Mouse (Mus musculus) thymus, adult 18-20 months (tissue): Measurements from ENCODE around the gene Dapp1.
"Not testable (repeated sequence)": the region's sequence is repeated elsewhere in the genome, so short reads cannot be mapped to it uniquely, and the experiment has no call there.

Source experiments
- DNase-seq, 2 experiments: peaks; one replicate each; pipeline ENCODE4 v3.0.0; 2022; ENCODE audit warnings: mixed read lengths in 2 of 2

Dapp1 gene

DNA sequence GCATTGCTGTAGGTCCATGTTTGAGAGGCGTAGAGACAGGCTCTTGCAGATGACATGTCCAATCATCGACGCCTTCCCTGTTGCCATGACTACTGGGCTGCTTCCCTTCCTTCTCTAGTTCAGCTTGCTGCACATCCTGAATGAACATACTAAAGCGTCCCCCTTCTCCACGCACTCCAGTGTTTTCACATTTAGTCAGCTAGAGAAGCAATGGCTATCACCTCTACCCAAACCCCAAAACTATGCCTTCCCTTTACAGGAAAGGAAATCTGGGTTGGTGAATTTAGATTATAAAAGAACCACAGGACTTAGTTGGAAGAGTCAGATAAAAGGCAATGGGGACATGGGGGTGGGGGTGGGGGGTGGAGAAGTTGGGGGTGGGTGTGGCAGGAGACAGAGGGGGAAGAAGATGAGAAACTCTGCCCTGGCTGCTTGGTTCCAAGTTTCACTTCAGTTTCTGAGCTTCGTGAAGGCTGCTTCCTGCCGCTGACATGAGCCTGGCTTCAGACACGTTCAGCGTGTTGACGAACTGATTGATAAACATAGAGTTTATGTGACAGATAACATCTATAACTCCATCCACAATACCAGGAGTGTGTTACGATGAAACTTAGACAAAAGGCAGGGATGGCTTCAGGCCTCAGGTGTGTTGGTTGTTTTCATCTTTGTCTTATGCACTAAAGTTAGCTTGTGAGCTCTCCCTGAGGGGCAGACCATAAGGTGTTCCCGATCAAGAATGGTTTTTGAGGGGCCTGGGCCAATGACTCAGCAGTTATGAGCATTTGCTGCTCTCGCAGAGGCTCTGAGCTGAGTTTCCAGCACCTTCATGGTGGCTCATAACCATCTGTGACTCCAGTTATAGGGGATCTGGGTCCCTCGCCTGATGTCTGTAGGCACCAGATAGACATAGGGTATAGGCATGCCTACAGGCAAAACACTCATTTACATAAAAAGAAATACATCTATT, 28.1 kb downstream of the Dapp1 start:
- peak in 1 of 2 experiments; percentile 47 for DNase-seq

- DNase-seq = no peak
Measured at GRCm38 (mm10) chr3:137952225-137952913, 29.0 kb downstream of the Dapp1 start.

DNA sequence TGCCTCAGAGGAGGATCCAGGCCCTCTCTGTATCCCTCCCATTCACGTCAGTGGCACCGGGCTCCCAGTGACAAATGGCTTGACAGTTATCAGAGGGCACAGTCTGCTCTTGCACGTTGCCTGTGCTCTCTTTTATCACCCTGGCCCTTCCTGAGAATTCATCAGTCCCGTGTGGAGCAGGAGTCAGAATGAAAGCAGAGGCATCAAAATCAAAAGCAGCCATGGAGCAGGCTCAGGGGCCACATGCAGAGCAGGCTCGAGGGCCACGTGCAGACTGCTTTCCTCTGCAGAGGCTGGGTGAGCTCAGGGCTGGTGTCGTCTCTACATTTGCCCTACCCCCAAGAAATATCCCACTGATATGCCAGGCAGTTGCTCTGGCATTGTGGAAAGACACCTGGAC, 29.5 kb downstream of the Dapp1 start:
- DNase-seq = no peak

DNA sequence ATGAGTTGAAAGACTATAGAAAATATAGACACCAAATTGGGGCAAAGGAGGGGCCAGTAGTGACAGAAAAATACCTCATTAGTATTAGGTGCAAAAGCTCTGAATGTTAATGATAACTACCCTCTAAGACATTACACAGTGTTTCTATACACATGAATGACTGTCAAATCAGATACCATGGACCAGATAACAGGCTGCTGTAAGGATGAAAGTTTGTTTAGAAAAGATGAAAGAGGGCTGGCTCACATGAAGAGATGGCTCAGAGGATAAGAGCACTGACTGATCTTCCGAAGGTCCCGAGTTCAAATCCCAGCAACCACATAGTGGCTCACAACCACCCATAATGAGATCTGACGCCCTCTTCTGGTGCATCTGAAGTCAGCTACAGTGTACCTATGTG, 30.0 kb downstream of the Dapp1 start:
- not testable (repeated sequence) for DNase-seq

DNA sequence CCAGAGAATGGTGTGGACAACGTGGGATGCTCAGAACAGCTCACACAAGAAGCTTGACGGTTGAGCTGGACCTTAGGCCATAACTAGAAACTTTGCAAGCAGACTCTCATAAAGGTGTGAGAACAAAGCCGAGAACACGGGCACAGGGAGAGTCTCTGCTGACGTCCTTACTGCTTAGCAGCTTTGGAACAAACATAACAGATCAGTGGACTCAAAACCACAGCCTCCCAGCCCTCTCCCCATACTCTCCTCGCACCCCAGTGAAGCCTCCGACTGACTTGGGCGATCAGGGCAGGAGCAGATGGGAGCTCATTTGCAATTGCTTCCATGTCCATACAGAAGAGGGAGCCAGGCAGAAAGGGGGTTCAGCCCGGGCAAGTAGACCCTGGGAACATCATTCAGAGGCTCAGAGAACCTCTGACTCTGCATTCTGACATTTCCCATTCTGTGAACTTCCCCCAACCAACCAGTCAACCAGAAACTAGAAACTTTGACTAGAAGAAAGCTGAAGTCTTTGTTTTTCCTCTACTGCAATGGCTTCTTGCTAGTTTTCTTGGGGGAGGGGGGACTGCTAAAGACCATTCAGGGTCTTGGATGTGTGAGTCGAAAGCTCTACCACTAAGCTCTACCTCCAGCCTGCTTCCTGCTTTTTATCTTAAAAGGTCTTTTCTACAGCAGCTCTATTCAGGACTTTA, 31.0 kb downstream of the Dapp1 start:
- no peak for DNase-seq

GRCm38 (mm10) chr3:137947525-137947924, 33.8 kb downstream of the Dapp1 start:
- no peak for DNase-seq

GRCm38 (mm10) chr3:137946827-137947226, 34.5 kb downstream of the Dapp1 start:
- DNase-seq = no peak

DNA sequence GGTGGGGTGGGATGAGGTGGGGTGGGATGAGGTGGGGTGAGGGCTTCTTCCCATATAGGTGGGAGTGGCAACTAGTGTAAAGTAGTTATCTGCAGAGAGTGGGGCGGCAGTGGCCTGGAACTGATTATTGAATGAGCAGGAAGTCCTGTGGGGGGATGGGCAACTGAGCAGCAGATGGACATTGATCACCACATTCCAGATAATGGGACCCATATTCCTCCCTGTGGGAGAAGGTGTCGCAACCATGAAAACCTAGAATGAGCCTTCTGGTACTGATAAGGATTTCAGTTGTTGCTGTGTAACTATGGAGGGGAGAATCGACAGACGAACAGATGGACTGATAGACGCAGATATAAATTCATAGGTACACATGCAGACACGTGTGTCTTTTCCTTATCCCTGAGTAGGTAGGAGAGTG, 37.6 kb downstream of the Dapp1 start:
- DNase-seq = no peak

GRCm38 (mm10) chr3:137942098-137942622, 39.2 kb downstream of the Dapp1 start:
- no peak for DNase-seq

- no peak for DNase-seq
Measured at GRCm38 (mm10) chr3:137941555-137941954, 39.8 kb downstream of the Dapp1 start.

DNA sequence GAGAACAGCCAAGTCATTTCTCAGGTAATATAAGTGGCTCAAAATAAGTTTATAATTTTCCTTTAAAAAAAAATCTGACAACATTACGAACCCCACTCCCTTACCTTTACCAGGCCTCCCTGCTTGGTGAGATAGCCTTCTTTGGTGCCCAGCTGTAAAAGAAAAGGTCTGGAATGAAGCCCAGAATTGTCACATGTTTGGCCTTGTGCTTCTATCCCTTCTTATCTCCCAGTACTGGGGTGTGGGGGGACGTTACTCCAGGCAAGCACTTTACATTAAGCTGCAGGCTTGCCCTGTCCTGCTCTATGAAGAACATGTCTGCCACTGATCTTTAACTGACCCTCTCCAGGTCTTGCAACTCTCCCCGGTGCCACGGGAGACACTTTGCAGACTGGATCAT, 40.6 kb downstream of the Dapp1 start:
- no peak for DNase-seq

GRCm38 (mm10) chr3:137938608-137939007, 42.7 kb downstream of the Dapp1 start:
- no peak for DNase-seq

GRCm38 (mm10) chr3:137936541-137936940, 44.8 kb downstream of the Dapp1 start:
- DNase-seq = no peak

DNA sequence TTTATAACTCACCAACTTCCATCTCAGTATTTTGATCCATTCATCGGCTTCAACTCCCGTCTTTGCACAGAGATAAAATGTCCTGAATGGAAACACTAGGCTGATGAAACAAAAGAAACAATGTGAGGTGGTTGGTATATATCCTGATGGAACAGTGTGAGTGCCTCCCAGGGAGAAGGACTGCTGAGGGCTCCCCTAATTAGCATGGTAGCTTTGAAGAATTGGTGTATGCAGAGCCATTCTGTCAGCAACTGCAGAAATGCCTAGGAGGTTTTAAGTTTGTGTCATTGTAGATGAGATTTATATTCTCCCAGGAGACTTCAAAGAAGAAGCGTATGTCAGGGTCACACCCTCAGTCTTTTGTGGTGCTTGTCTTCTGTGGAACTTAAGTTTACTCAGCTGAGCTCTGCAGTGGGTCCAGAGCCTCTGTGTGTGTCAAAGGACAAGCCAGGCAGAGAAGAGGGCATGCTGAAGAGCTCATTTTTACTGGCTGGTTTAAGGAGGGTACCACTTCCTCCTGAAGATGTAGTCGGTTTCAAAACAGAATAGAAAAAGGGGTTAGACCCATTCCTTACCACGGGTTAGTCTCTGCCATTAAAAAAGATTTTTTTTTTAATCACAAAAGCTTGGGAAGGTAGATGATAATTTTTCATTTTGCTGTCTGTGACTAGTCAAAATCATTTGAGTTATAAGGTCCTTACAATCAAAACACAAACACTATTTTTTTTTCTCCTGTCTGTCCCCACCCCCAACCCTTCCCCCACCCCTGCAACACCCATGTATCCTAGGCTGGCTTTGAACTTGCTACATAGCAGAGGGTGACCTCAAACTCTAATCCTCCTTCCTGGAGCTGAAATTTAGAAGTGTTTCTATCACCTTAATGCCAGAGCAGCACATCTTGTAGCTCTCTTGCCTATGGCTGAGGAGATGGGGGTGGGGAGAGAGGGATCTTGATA, 45.5 kb downstream of the Dapp1 start:
- DNase-seq = no peak

GRCm38 (mm10) chr3:137933986-137934385, 47.4 kb downstream of the Dapp1 start:
- no peak for DNase-seq

DNA sequence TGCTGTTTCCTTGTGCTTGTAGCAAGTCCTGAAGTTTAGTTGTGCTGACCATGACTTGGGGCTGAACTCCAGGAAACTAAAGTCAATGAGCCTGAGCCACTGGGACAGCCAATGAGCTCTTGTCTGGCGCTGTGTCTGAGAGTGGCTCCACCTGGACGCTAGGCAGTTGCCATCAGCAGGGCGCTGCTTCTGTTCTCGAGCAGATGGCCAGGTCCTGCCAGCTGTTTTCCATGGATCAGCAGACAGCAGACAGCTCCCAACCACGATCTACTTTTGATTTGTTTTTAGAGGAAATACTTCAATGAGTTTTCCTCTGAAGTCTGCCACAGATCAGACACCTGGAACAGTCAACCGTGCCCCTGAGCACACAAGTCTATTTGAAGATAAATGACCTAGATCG, 48.6 kb downstream of the Dapp1 start:
- no peak for DNase-seq

DNA sequence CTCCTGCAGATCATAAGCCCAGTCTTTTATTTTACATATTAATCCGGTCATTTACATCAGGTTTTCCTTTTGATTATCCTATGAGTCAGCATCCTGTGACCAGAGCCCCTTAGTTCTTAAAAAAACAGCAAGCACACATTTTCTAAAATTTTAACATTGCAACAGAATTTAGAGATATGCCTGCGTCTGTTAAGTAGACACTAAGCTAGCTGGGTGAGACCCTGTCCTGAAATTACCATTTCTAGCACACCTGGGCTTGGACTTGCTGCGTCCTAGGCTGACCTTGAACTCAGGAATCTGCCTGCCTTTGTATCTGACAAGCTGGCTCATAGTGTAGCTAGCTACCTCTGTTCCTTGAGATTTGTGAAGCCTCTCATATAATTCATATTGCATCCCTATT, 51.4 kb downstream of the Dapp1 start:
- no peak for DNase-seq

GRCm38 (mm10) chr3:137927010-137927409, 54.3 kb downstream of the Dapp1 start:
- no peak for DNase-seq

GRCm38 (mm10) chr3:137920594-137920993, 60.8 kb downstream of the Dapp1 start:
- DNase-seq = no peak

GRCm38 (mm10) chr3:137919398-137919797, 61.9 kb downstream of the Dapp1 start:
- DNase-seq = no peak

DNA sequence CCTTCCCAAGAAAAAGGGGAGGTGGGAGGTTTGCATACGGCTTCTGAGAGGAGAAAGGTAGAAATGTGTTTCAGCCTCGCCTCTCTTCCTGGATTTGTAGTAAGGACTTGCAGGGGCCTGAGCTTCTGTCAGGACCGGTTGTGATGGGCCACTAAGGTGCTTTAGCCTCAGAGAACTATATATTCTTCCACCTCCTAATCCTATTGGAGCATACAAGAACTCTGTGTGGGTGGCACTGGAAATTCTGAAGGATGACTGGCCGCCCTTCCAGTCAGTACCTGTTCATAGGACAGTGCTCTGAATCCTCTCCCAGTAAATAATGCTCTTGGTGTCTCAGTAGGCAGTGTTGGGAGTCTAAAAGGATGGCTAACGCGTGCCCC, 62.4 kb downstream of the Dapp1 start:
- DNase-seq = no peak
